Mouse (Mus musculus) layer of hippocampus, adult 8-10 months (tissue): ENCODE measurements at regions not wholly inside any gene's neighbourhood (a gene's known extent, or its start where the extent isn't known, plus 50 kb on each side); places are given as distances from the start of the nearest gene placed in this dataset.
"Not testable (repeated sequence)": the region's sequence is repeated elsewhere in the genome, so short reads cannot be mapped to it uniquely, and the experiment has no call there.

Experiments
- DNase-seq, 2 experiments: peaks; one replicate each; pipeline ENCODE4 v3.0.0; 2022; ENCODE audit warnings: low spot score in 2 of 2

GRCm38 (mm10) chr2:117450172-117450865, 107.5 kb upstream of the Rasgrp1 start:
- DNase-seq, result peak; percentile 41 to 61

DNA sequence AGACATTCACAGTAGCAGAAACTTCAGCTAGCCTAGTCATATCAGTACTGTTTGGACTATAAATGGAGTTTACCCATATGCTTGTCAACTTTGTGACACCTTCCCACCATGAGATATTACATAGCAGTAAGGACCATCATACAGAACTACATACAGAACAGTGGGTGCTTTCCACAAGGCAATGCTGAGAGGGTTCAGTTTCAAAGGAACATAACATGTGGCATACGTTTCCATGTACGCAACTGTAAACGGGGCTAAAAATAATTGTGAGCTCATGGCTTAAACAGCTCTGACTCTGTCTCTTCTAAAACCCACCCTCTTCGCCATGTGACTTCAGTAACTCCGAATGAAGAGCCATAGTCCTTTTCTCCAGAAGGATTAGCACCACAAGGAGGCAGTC, 109.0 kb upstream of the Rasgrp1 start:
- DNase-seq, result no peak

DNA sequence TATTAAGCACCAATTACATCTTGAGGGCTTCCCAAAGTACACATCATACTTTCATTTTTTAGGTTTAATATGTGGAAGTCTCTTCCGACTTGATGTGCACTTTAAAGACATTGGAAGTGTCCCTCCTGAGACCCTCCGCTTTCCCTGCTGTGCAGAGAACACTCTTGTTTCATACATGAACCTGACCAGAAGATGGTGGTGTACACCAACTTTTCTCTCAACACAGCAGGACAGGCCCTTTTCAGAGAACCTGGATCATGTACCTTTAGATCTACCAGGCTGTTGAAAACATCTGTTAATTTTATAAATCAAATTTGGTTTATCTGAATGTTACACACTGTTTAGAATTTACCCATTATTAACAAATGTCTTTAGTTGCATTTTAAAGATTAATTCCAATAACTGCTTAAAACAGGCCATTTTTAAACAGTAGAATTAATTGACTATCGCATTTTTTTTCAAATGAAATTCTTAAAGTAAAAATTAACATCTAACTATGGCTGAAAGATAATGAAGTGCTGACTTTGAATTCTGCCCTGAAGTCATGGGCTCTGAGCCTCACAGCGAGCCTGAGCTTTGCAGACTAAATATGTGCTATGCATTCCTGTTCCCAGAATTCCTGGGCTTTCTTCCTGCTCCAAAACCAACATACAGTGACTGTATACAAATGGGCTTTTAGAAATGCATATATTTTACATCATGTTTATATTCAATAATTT, 112.4 kb upstream of the Rasgrp1 start:
- DNase-seq, result no peak

GRCm38 (mm10) chr2:117455740-117456455, 113.1 kb upstream of the Rasgrp1 start:
- DNase-seq, result no peak

DNA sequence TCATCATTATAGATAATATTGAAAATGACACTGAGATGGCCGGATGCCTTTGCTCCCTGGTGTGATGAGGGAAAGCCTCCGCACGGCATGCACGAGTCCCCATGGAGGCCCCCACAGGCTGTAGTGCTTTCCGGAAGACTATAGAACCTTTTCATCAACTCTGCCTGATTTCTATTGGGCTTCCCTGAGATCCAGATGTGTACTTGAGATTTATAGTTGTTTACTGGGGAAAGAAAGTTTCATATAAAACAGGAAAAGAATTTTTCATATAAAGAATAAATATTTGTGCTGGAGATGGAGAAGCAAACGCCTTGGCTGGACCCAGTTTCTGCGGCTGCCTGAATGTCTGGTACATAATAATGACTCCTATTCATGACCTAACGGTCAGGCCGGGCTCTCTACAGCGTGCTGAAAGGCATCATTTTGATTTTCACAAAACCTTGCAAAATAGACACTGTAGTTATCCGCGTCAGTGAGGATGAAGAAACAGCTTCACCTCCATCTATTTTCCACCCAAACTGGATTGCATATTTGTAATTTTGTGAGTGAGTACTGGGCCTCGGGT, 113.7 kb upstream of the Rasgrp1 start:
- no peak for DNase-seq

DNA sequence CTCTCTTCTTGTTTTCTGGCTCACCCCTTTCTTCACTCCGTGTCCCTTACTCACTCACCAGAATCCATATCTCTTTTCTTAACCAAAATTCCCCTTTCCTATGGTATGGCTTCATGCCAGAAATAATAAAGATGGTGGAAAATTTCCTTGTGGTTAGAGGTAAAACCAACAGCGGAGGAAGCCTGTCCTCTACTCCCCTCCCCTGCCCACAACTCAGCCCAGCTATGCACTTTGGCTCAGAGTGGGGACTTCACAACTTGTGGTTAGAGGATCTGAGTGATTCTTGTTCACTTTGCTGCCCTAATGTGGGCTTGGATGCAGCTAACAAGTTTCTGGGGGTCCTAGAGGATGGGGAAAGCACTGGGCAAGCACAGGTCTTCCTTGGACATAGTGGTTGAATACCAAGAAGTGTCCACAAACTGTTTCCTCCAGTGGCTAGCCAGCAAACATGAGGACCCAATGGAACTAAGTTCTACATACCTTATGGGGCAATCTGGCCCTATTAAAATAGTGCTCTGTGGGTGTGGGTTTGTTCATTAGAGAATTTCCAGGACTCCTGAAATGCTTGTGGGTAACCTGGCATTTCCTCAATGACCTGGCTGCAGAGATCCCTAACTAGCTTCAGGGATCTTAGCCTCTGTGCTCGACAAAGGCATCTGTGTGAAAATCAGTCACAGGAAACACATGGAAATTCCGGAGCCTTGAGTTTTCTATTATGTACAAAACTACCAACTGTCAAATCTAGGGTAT, 118.9 kb upstream of the Rasgrp1 start:
- DNase-seq, result no peak

GRCm38 (mm10) chr2:117474885-117475542, 132.2 kb upstream of the Rasgrp1 start:
- no peak for DNase-seq

DNA sequence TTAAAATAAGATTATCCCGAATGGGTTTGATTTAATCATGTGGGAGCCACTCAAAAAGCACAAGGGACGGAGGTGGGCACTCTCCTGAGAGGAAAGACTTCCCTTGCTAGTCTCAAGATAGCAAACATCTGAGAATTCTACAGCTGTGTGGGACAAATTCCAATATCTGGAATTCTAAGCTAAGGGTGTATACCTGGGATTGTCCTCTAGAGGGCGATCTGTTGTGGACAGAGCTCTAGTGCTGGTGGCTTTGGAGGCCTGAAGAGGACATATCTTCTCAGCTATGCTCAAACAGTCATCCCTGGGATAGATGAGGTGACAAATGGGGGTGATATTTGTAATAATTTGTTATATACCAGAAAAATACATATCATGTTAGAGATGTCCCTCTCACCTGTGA, 132.8 kb upstream of the Rasgrp1 start:
- no peak for DNase-seq

DNA sequence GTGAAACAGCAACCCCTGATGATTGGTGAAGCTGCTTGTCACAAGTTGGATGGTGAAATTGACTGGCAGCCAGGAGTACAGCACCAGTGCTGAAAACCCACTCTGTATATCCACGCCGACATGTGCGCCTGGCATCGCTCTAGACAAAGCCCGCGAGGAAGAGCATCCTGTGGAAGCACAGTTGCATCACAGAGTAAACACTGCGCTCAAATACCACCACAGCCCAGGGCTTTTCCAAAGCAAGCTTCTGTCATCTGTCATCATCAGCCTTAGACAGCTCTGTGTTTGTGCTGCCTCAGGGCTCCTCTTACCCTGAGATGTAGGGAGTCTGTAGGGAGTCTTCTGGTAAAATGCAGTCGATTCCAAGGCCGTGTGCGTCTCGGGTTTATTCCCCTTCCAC, 134.7 kb upstream of the Rasgrp1 start:
- DNase-seq, result not testable (repeated sequence)

GRCm38 (mm10) chr2:117479244-117480009, 136.6 kb upstream of the Rasgrp1 start:
- DNase-seq, result not testable (repeated sequence)

DNA sequence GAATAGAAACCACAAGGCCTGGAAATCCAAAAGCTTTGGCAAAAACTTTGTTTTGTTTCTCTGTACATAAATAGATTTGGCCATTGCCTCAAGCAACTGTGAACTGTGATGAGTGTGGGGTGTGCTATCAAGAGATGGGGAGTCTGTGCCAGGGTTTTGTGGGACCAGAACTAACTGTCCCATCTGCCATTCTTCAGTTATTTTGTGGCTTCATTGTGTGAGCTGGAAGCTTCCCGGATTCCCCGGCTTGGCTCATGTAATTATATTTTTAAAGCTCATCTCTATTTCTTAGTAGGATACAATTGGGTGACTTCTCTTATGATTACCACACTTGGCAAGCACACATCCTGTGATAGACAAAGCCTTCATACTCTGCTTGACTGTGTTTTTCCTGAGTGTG, 143.6 kb upstream of the Rasgrp1 start:
- DNase-seq, result peak; percentile 36 to 38

- DNase-seq, result no peak
Measured at GRCm38 (mm10) chr2:117498565-117498964, 155.8 kb upstream of the Rasgrp1 start.

GRCm38 (mm10) chr2:117502611-117503010, 159.8 kb upstream of the Rasgrp1 start:
- no peak for DNase-seq

DNA sequence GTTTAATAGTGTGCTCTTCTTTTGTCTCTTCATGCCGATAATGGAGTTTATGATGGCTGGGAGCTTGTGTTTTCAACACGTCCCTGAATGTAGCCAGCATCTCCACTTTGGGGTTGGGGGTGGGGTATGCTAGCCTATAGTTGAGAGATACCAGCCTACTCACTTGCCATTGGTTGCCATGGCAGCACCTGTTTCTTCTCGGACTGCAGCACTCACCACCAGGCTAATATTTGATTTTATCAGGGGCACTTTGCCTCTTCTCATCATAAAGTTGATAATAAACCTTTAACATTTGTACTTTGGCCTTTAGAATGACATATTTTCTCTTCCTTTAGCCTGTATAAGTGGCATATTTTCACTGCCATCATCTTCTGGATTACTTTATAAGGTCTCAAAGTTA, 168.9 kb upstream of the Rasgrp1 start:
- DNase-seq, result no peak

GRCm38 (mm10) chr2:117512551-117512950, 169.8 kb upstream of the Rasgrp1 start:
- DNase-seq, result no peak

DNA sequence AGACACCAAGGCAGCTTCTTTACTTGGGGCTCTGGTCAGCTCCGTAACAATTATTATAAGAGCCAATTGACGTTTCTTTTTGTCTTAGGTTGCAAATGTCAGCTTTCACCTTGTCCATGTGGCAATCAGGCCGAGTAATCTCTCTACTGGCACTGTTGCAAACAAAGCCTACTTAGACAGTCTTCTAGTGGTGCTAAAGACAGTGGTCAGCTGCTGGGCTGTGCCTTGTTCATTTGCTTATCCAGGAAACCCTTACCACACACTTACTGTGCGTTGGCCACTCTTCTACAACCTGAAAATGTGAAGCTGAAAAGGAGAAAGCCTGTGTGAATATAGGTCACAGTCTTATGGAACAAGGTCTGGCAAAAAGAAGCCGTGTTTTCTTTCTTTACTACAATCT, 181.6 kb upstream of the Rasgrp1 start:
- DNase-seq, result no peak

DNA sequence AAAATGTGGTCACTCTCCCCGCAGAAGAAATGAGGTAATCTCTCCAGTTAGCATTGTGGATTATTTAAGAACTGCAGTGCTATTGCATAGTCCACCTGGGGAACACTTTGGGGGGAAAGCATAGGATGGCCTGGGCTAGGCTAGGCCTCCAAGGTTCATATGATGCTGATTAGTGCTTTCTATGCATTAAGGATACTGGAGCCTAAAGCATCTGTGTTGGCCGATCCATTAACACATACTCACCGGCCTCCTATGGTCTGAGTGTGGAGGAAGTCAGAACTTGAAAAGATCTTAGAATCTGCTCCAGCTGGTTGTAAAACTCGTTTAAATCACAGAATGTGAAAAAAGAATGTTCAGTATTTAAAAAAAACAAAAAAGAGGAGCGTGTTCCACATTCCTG, 196.1 kb upstream of the Rasgrp1 start:
- no peak for DNase-seq

GRCm38 (mm10) chr2:117539285-117539684, 196.5 kb upstream of the Rasgrp1 start:
- DNase-seq, result no peak

- DNase-seq, result peak; percentile 39 to 78
Measured at GRCm38 (mm10) chr2:117541471-117541870, 198.7 kb upstream of the Rasgrp1 start.

GRCm38 (mm10) chr2:117542298-117542697, 199.5 kb upstream of the Rasgrp1 start:
- DNase-seq, result no peak
